Mouse (Mus musculus) small intestine, adult 2 months (tissue): ENCODE data around the gene Cep78. TPM values are rescaled to one million over a fixed set of nuclear protein-coding genes. Genes with fewer than 3 reads are reported as not detected.

Source experiments
- H3K27ac ChIP-seq: fragments of 200-500 bp; 2 replicates; pipeline ENCODE4 v1.5.1; 2012; ENCODE audit warnings: low read depth, low read length, control low read depth, inconsistent platforms; ENCODE audit not compliant: insufficient read depth
- H3K27me3 ChIP-seq: fragments of 200-500 bp; 2 replicates; pipeline ENCODE4 v1.6.1; 2012; ENCODE audit warnings: mild to moderate bottlenecking, moderate library complexity, low read length, inconsistent platforms; ENCODE audit not compliant: control insufficient read depth, insufficient read depth
- H3K36me3 ChIP-seq: fragments of 200-500 bp; 2 replicates; pipeline ENCODE4 v1.6.1; 2012; ENCODE audit warnings: mild to moderate bottlenecking, low read length, control low read depth, inconsistent platforms; ENCODE audit not compliant: control insufficient read depth, insufficient read depth
- H3K4me1 ChIP-seq: fragments of 200-500 bp; 2 replicates; pipeline ENCODE4 v1.6.1; 2012; ENCODE audit warnings: low read length, inconsistent platforms, mixed read lengths; ENCODE audit not compliant: control insufficient read depth, insufficient read depth, insufficient read length
- H3K4me3 ChIP-seq: fragments of 200-500 bp; 2 replicates; pipeline ENCODE4 v1.5.1; 2012; ENCODE audit warnings: low read depth, mild to moderate bottlenecking, control low read depth, inconsistent platforms, low read length, moderate library complexity
- CTCF ChIP-seq: fragments of 200-500 bp; IDR thresholded peaks from 2 replicates; pipeline ENCODE4 v1.5.1; 2012; ENCODE audit warnings: low read depth, mild to moderate bottlenecking, control low read depth, inconsistent platforms, low read length, moderate library complexity, mixed read lengths; ENCODE audit not compliant: insufficient replicate concordance, insufficient read length; ENCODE audit errors: extremely low read depth
- POLR2A ChIP-seq: fragments of 200-500 bp; IDR thresholded peaks from 2 replicates; pipeline ENCODE4 v1.6.1; 2012; ENCODE audit warnings: low read depth, mild to moderate bottlenecking, control low read depth, inconsistent platforms, low read length, moderate library complexity
- WGBS: fragments of 180-500 bp; shearing (Covaris S2); methylation state at CpG from one replicate; pipeline ENCODE4 v1.1.7; 2018; 5-methylcytosine and 5-hydroxymethylcytosine counted together
- polyA plus RNA-seq: library from polyadenylated mRNA; depleted of rRNA; stranded (reverse); fragments of >200 nt; gene quantifications from 2 replicates; pipeline ENCODE4 v1.2.3, GENCODE M21; 2012; rRNA removed

The Cep78 gene
- polyA plus RNA-seq, 1 experiment = 1.1 TPM

GRCm38 (mm10) chr19:15908016-15908415, 76.8 kb downstream of the Cep78 start:
- Histone ChIP-seq H3K36me3 (peaks cover 2% of the 10 kb centered on the region; the same call in 1 of the 2 replicates), H3K27me3 (no peaks in the 10 kb centered on the region), H3K4me1 (no peaks in the 10 kb centered on the region), H3K27ac (no peak overlapping the region), H3K4me3 (no peak overlapping the region)
- 95% methylated on average over 5 of the region's 5 CpGs for WGBS
- TF ChIP-seq POLR2A = no peak
- TF ChIP-seq CTCF = no peak

Other genes starting within 250 kb of the Cep78 start
- gene Psat1, start 37.7 kb downstream of the Cep78 start, polyA plus RNA-seq = 1.5 and 1.8 TPM in 2 replicates
- 6.3 and 16.1 TPM in 2 replicates for gene Gnaq, start 147.8 kb upstream of the Cep78 start, polyA plus RNA-seq